Mouse (Mus musculus) heart, postnatal 10 days (tissue): ENCODE data around the gene Otoa. TPM values are rescaled to one million over a fixed set of nuclear protein-coding genes. Genes with fewer than 3 reads are reported as not detected.

Experiments used
- DNase-seq, 2 experiments: peaks; one replicate each; pipeline ENCODE4 v3.0.0; 2021
- intact Hi-C: fragments of 180-260 bp; cut with DNase I; formaldehyde crosslinking; loops from one replicate; pipeline ENCODE4 v1.15.1; 2025
- total RNA-seq, 2 experiments: library from RNA; stranded (reverse); gene quantifications; 2 replicates each; pipeline ENCODE4 v1.2.3; 2021

The Otoa gene
- total RNA-seq, 2 experiments from 2014 or later: 2.3 to 4.9 TPM

GRCm38 (mm10) chr7:121077829-121078228 lies 3.6 kb upstream of the Otoa start:
- peak; percentile 85 to 89 for DNase-seq
- intact Hi-C loops: loop anchor here (1.0 kb wide), 1 partner anchor 42 kb away; no protein-coding TSS in a partner anchor

- no peak for DNase-seq
- intact Hi-C loops: no loop called here
Observed at GRCm38 (mm10) chr7:121081816-121082215, 366 bp downstream of the Otoa start.

GRCm38 (mm10) chr7:121082949-121083513 lies 1.6 kb downstream of the Otoa start:
- intact Hi-C loops: no loop called here
- DNase-seq: peak; percentile 42 to 50

- peak; percentile 48 to 49 for DNase-seq
- intact Hi-C loops: no loop called here
Observed at GRCm38 (mm10) chr7:121084840-121085453, 3.5 kb downstream of the Otoa start.

- intact Hi-C loops: no loop called here
- peak; percentile 82 for DNase-seq
Observed at GRCm38 (mm10) chr7:121085500-121085899, 4.0 kb downstream of the Otoa start.

GRCm38 (mm10) chr7:121088745-121089144 lies 7.3 kb downstream of the Otoa start:
- intact Hi-C loops: no loop called here
- DNase-seq: no peak

GRCm38 (mm10) chr7:121090748-121091147 lies 9.3 kb downstream of the Otoa start:
- DNase-seq: no peak
- intact Hi-C loops: no loop called here

- DNase-seq: no peak
- intact Hi-C loops: no loop called here
Observed at GRCm38 (mm10) chr7:121093026-121093425, 11.6 kb downstream of the Otoa start.

GRCm38 (mm10) chr7:121098614-121099389 lies 17.4 kb downstream of the Otoa start:
- DNase-seq: no peak
- intact Hi-C loops: no loop called here

- intact Hi-C loops: no loop called here
- DNase-seq: peak; percentile 35 to 39
Observed at GRCm38 (mm10) chr7:121107851-121108250, 26.4 kb downstream of the Otoa start.

GRCm38 (mm10) chr7:121111321-121111720 lies 29.9 kb downstream of the Otoa start:
- intact Hi-C loops: loop anchor here (5.0 kb wide), 1 partner anchor 274 kb away; no protein-coding TSS in a partner anchor
- peak; percentile 21 to 31 for DNase-seq

- intact Hi-C loops: loop anchor here (5.0 kb wide), 1 partner anchor 274 kb away; no protein-coding TSS in a partner anchor
- DNase-seq: no peak
Observed at GRCm38 (mm10) chr7:121111762-121112161, 30.3 kb downstream of the Otoa start.

- intact Hi-C loops: loop anchor here (1.0 to 5.0 kb wide), 4 partner anchors 42 to 488 kb away; no protein-coding TSS in a partner anchor
Observed at GRCm38 (mm10) chr7:121120143-121120818, 38.8 kb downstream of the Otoa start.

GRCm38 (mm10) chr7:121130837-121131236 lies 49.4 kb downstream of the Otoa start:
- intact Hi-C loops: no loop called here
- no peak for DNase-seq

More at GRCm38 (mm10) chr7:121120143-121120818, 38.8 kb downstream of the Otoa start:
- peak; percentile 87 to 94 for DNase-seq

GRCm38 (mm10) chr7:121141274-121141673 lies 59.8 kb downstream of the Otoa start:
- DNase-seq: no peak
- intact Hi-C loops: no loop called here

GRCm38 (mm10) chr7:121150662-121151061 lies 69.2 kb downstream of the Otoa start:
- intact Hi-C loops: no loop called here
- no peak for DNase-seq

- no peak for DNase-seq
- intact Hi-C loops: no loop called here
Observed at GRCm38 (mm10) chr7:121152186-121152585, 70.7 kb downstream of the Otoa start.

GRCm38 (mm10) chr7:121165616-121166015 lies 84.2 kb downstream of the Otoa start:
- DNase-seq: peak in 1 of 2 experiments; percentile 3
- intact Hi-C loops: no loop called here

GRCm38 (mm10) chr7:121171888-121172287 lies 90.4 kb downstream of the Otoa start:
- no peak for DNase-seq
- intact Hi-C loops: no loop called here

- intact Hi-C loops: no loop called here
- no peak for DNase-seq
Observed at GRCm38 (mm10) chr7:121187201-121187786, 105.8 kb downstream of the Otoa start.
